Mouse (Mus musculus) activated CD4-positive, CD25-positive, alpha-beta regulatory T cell, adult 9 weeks (primary cell): ENCODE results near the gene Slc9a3. TPM values are rescaled to one million over a fixed set of nuclear protein-coding genes. Genes with fewer than 3 reads are reported as not detected.

Experiments
- polyA plus RNA-seq: library from polyadenylated mRNA; unstranded; fragments of 100-300 nt; shearing (Covaris generic); gene quantifications from one replicate; pipeline ENCODE4 v1.2.1, GENCODE M21; 2017

Gene Slc9a3
- not detected for polyA plus RNA-seq

GRCm38 (mm10) chr13:74121141-74121602 lies at the start of gene Slc9a3:
Gene Slc9a3 (plus strand): TSS chr13:74121457.

DNA sequence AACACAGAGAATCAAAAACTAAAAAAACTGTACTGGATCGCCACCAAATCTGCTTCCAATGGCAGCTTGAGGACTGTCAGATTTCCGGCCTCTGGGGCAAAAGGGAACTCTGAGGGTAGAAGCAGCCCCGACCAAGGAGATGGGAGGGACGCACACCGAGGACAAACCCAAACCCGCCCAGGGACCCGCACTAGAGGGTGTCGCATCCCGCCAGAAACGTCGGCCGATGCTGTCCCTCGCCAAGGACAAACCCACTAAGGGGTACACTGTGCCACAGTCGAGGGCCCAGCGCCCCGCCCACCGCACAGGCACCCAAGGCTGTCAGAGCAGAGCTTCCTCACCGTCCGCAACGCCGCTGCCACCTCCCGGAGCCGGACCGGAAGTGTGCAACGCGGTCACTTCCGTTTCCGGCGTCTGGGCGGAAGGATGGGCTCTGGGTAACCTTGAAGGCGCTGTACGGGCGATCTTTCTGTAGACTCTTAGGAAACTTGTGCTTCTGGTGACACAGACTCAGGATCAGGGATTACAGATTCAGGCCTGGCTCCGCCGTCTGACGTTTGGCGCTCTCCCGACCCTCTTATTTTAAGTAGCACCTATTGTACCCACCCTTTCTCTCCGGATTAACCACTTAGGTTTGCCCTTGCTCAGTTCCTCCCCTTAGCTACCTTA lies 87.2 kb downstream of the Slc9a3 start, which contains the start of gene Exoc3:
Gene Exoc3, minus strand, starts transcription at position 416 of the 669 bp plus-strand sequence.

Other genes starting within 250 kb of the Slc9a3 start
- 3.4 TPM for gene Trip13, start 183.7 kb upstream of the Slc9a3 start, polyA plus RNA-seq
- 70.5 TPM for gene Brd9, start 183.6 kb upstream of the Slc9a3 start, polyA plus RNA-seq
- gene Zdhhc11, start 157.6 kb upstream of the Slc9a3 start, polyA plus RNA-seq = not detected
- gene Tppp, start 112.0 kb upstream of the Slc9a3 start, polyA plus RNA-seq = 0.93 TPM
- gene Cep72, start 59.2 kb upstream of the Slc9a3 start, polyA plus RNA-seq = 7.0 TPM
- 114 TPM for gene Exoc3, start 87.3 kb downstream of the Slc9a3 start, polyA plus RNA-seq
- gene Ahrr, start 170.9 kb downstream of the Slc9a3 start, polyA plus RNA-seq = 0.07 TPM
- gene Pdcd6, start 196.1 kb downstream of the Slc9a3 start, polyA plus RNA-seq = 201 TPM
- 338 TPM for gene Sdha, start 228.8 kb downstream of the Slc9a3 start, polyA plus RNA-seq
- gene Ccdc127, start 228.9 kb downstream of the Slc9a3 start, polyA plus RNA-seq = 38.2 TPM
- not detected for gene Lrrc14b, start 242.5 kb downstream of the Slc9a3 start, polyA plus RNA-seq